Mouse (Mus musculus) ES-E14 (cell line): Measurements from ENCODE around the gene Zfp385c.

Source experiments
- CHD2 ChIP-seq: IDR thresholded peaks from 2 replicates; pipeline ENCODE4 v1.6.1; 2014; ENCODE audit warnings: mild to moderate bottlenecking, low read depth, low read length, inconsistent platforms
- HCFC1 ChIP-seq: IDR thresholded peaks from 2 replicates; pipeline ENCODE4 v1.6.1; 2012; ENCODE audit warnings: low read length, inconsistent platforms, borderline replicate concordance; ENCODE audit not compliant: insufficient read depth
- MAFK ChIP-seq: IDR thresholded peaks from 2 replicates; pipeline ENCODE4 v1.6.1; 2014; ENCODE audit warnings: mild to moderate bottlenecking, low read depth, low read length, inconsistent platforms; ENCODE audit not compliant: insufficient read depth
- ZC3H11A ChIP-seq: IDR thresholded peaks from 2 replicates; pipeline ENCODE4 v1.6.1; 2012; ENCODE audit warnings: low read depth, mild to moderate bottlenecking, inconsistent platforms, low read length, borderline replicate concordance
- ZNF384 ChIP-seq: IDR thresholded peaks from 2 replicates; pipeline ENCODE4 v1.6.1; 2012; ENCODE audit warnings: low read depth, low read length, inconsistent platforms

DNA sequence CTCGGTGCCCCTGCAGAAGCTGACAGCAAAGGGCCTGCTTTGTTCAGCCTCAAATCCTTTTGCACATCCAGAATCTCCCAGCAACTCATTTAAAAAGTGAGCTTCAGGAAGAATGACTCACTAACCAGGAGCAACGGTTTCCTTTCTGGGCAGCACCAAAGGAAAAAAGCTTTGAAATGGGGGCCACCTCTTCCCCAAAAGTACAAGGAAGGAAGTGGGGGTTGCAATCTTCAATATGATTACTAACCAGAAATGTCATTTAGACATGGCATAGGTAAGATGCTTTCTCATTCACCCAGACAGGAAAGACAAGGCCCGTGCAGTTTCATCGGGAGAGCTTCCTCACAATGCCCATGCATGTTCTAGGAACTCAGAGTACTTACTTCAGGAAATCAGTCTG lies 29.0 kb upstream of the Zfp385c start:
- TF ChIP-seq HCFC1 (no peak), ZC3H11A (no peak), ZNF384 (no peak), CHD2 (no peak), MAFK (no peak)
